Mouse (Mus musculus) CH12.LX (cell line): ENCODE measurements around the gene Btbd1. TPM values are rescaled to one million over a fixed set of nuclear protein-coding genes. Genes with fewer than 3 reads are reported as not detected.

ENCODE experiments used
- DNase-seq: peaks from one replicate; pipeline ENCODE4 v3.0.0-alpha.2; 2013; ENCODE audit errors: extremely low read depth
- H3K27ac ChIP-seq: 2 replicates; pipeline ENCODE4 v1.5.1; 2012; ENCODE audit warnings: low read depth, mild to moderate bottlenecking, control low read depth, moderate library complexity; ENCODE audit not compliant: insufficient read depth
- H3K27me3 ChIP-seq: replicated peaks from 2 replicates; pipeline ENCODE3; 2012; ENCODE audit warnings: inconsistent platforms
- H3K36me3 ChIP-seq, 2 experiments: replicated peaks in 1 of 2; 2 replicates each; pipeline versions ENCODE3 to v1.6.1; 2012; ENCODE audit warnings: inconsistent platforms in 1 of 2, low read length in 1 of 2, mild to moderate bottlenecking in 1 of 2, mixed read lengths in 1 of 2, moderate library complexity in 1 of 2; ENCODE audit not compliant: control insufficient read depth in 1 of 2, insufficient read depth in 1 of 2
- H3K4me1 ChIP-seq, 2 experiments: 2 replicates each; pipeline ENCODE4 v1.6.1; 2012; ENCODE audit warnings: inconsistent platforms in 1 of 2, moderate library complexity in 1 of 2; ENCODE audit not compliant: insufficient read depth in 2 of 2, control insufficient read depth in 1 of 2
- H3K4me2 ChIP-seq: 2 replicates; pipeline ENCODE4 v1.6.1; 2012; ENCODE audit warnings: low read depth, mild to moderate bottlenecking, control low read depth; ENCODE audit not compliant: poor library complexity, insufficient read depth, severe bottlenecking
- H3K4me3 ChIP-seq, 3 experiments: fragments of 150-350 bp in 1 of 3; sonication (generic) in 1 of 3; replicated peaks in 1 of 3; 2 replicates each; pipeline versions ENCODE3 to v1.5.1; 2011 to 2012; ENCODE audit warnings: low read depth in 2 of 3, low read length in 2 of 3, mild to moderate bottlenecking in 2 of 3, moderate library complexity in 2 of 3, control low read depth in 1 of 3, improper control_type of control experiment in 1 of 3, inconsistent platforms in 1 of 3, mixed read lengths in 1 of 3; ENCODE audit not compliant: poor library complexity in 1 of 3
- H3K79me2 ChIP-seq: replicated peaks from 2 replicates; pipeline ENCODE4 v1.6.1; 2012; ENCODE audit warnings: mild to moderate bottlenecking, moderate library complexity; ENCODE audit not compliant: control insufficient read depth, poor library complexity, insufficient read depth, severe bottlenecking; ENCODE audit errors: extremely low read depth
- H3K9ac ChIP-seq: 2 replicates; pipeline ENCODE4 v1.6.1; 2012; ENCODE audit warnings: low read depth, mild to moderate bottlenecking, control low read depth, moderate library complexity; ENCODE audit not compliant: insufficient read depth
- H3K9me3 ChIP-seq: replicated peaks from 2 replicates; pipeline ENCODE3; 2012; ENCODE audit warnings: low read length, inconsistent platforms, mixed read lengths
- EP300 ChIP-seq: IDR thresholded peaks from 2 replicates; pipeline ENCODE4 v1.6.1; 2011; ENCODE audit warnings: low read length, improper control_type of control experiment
- HCFC1 ChIP-seq: IDR thresholded peaks from 2 replicates; pipeline ENCODE4 v1.6.1; 2012; ENCODE audit warnings: low read depth, mild to moderate bottlenecking, inconsistent platforms, low read length, improper control_type of control experiment
- MAX ChIP-seq: IDR thresholded peaks from 2 replicates; pipeline ENCODE4 v1.6.1; 2011; ENCODE audit warnings: low read length, improper control_type of control experiment
- MEF2A ChIP-seq: IDR thresholded peaks from 2 replicates; pipeline ENCODE4 v1.6.1; 2014; ENCODE audit warnings: low read depth, mild to moderate bottlenecking, inconsistent platforms, low read length, improper control_type of control experiment, borderline replicate concordance
- SIN3A ChIP-seq: IDR thresholded peaks from 2 replicates; pipeline ENCODE4 v1.6.1; 2012; ENCODE audit warnings: low read length, improper control_type of control experiment, inconsistent platforms
- dilution Hi-C: fragments of 300-500 bp; cut with MboI; formaldehyde crosslinking; loops from 2 replicates; pipeline ENCODE4 v1.14.3; 2020; ENCODE audit warnings: low sequenced_read_pairs; ENCODE audit not compliant: extremely low pct_unique_long_range_greater_than_20kb, extremely low pct_ligation_motif_present
- in situ Hi-C: fragments of 300-500 bp; cut with MboI; formaldehyde crosslinking; loops from 3 replicates; pipeline ENCODE4 v1.14.3; 2019; ENCODE audit warnings: low sequenced_read_pairs, low pct_ligation_motif_present, low pct_unique_long_range_greater_than_20kb, mixed read lengths
- polyA plus RNA-seq: library from polyadenylated mRNA; unstranded; fragments of >175 nt; gene quantifications from 2 replicates; pipeline ENCODE4 v1.2.1, GENCODE M21; 2012; ENCODE audit warnings: low read depth; ENCODE audit not compliant: insufficient read length
- total RNA-seq, 2 experiments: library from RNA; depleted of rRNA; stranded (reverse); fragments of 300-350 nt in 1 of 2; fragments of >200 nt in 1 of 2; gene quantifications; 2 replicates each; pipeline ENCODE4 v1.2.3; 2012 to 2014

Gene Btbd1
- total and polyA plus RNA-seq, 3 experiments, result 45.8 to 88.8 (median 67.1) TPM

DNA sequence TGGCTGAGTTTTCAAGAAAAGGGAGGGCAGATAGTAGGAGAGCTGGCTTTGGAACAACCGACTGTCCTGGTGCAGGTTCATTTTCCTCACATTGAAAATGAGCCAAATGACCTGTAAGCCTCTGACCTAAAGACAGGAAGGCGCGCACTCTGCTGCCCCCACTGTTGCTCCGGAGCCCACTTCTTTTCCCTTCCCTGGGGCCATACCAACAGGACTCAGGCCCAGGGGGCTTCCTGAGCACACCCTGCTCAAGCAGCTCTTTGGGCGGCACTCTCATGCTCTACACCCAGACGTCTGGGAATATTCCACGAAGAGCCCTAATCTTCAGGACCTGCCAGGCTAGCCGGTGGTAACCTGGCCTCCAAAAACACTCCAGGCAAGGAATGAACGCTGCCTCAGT is 29.0 kb upstream of the Btbd1 start:
- TF ChIP-seq MEF2A, result no peak
- Histone ChIP-seq H3K27me3 (peaks cover 14% of the 10 kb centered on the region), H3K9me3 (no peaks in the 10 kb centered on the region), H3K4me3 (no peak overlapping the region), H3K4me1 (peaks cover 18 to 45% of the 10 kb centered on the region in 2 experiments), H3K27ac (no peak overlapping the region), H3K4me2 (no peak overlapping the region), H3K79me2 (no peaks in the 10 kb centered on the region), H3K9ac (no peak overlapping the region), H3K36me3 (no peaks in the 10 kb centered on the region)
- no peak for DNase-seq
- dilution Hi-C loops, result no loop called here
- in situ Hi-C loops, result no loop called here

DNA sequence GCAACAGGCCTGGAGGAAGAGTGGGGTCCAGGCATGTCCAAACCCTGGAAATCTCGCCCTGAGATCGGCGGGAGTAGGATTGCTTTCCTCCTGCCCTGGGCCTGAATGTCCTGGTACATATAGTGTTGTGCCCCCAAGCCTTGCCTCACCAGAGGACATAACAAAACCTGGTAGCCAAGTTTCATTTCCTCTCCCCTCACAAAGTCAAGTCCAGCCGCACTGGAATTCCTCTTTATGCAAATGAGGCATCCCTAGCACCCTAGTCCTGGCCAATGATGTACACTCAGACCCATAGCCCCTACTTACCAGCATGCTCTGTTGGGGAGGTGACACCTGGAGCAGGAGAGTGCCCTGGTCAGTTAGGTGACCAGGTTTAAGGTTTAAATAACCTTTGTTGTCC is 27.0 kb upstream of the Btbd1 start:
- no peak for DNase-seq
- Histone ChIP-seq H3K4me2 (no peak overlapping the region), H3K9ac (no peak overlapping the region), H3K9me3 (no peaks in the 10 kb centered on the region), H3K27ac (no peak overlapping the region), H3K4me3 (no peak overlapping the region), H3K4me1 (peaks cover 18 to 27% of the 10 kb centered on the region in 2 experiments), H3K27me3 (peaks cover 14% of the 10 kb centered on the region), H3K79me2 (no peaks in the 10 kb centered on the region), H3K36me3 (no peaks in the 10 kb centered on the region)
- in situ Hi-C loops, result no loop called here
- dilution Hi-C loops, result no loop called here
- no peak for TF ChIP-seq MAX
- TF ChIP-seq EP300, result peak; percentile 27; the same call in 1 of the 2 replicates

DNA sequence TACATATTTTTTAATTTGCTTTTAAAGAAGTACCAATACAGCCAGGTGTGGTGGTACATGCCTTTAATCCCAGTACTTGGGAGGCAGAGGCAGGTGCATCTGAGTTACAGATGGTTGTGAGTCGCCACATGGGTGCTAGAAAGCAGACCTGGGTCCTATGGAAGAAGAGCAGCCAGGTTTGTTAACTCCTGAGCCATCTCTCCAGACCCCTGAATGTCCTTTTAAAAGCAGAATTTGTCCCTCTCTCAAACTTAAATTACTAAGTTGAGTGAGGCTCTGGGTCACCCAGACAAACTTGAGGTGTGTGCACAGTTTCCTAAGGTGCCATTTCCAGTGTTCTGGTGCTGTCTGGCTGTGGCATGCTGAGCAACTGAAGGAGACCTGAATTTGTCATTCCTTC is 26.5 kb upstream of the Btbd1 start, which contains the start of gene Gm10160:
Gene Gm10160, minus strand, starts transcription at position 101 of the 400 bp plus-strand sequence.
- DNase-seq, result no peak
- in situ Hi-C loops, result no loop called here
- Histone ChIP-seq H3K27me3 (peaks cover 14% of the 10 kb centered on the region), H3K9ac (no peak within 1 kb of the TSS), H3K79me2 (no peaks in the 10 kb centered on the region), H3K9me3 (no peaks in the 10 kb centered on the region), H3K36me3 (no peaks in the 10 kb centered on the region), H3K4me1 (peaks cover 13 to 22% of the 10 kb centered on the region in 2 experiments), H3K4me3 (no peak within 1 kb of the TSS), H3K4me2 (no peak within 1 kb of the TSS)
- dilution Hi-C loops, result no loop called here
- no peak for TF ChIP-seq SIN3A
- TF ChIP-seq, all 38 proteins: peak for 0
- H3K27ac ChIP-seq, result no peak within 1 kb of the TSS

DNA sequence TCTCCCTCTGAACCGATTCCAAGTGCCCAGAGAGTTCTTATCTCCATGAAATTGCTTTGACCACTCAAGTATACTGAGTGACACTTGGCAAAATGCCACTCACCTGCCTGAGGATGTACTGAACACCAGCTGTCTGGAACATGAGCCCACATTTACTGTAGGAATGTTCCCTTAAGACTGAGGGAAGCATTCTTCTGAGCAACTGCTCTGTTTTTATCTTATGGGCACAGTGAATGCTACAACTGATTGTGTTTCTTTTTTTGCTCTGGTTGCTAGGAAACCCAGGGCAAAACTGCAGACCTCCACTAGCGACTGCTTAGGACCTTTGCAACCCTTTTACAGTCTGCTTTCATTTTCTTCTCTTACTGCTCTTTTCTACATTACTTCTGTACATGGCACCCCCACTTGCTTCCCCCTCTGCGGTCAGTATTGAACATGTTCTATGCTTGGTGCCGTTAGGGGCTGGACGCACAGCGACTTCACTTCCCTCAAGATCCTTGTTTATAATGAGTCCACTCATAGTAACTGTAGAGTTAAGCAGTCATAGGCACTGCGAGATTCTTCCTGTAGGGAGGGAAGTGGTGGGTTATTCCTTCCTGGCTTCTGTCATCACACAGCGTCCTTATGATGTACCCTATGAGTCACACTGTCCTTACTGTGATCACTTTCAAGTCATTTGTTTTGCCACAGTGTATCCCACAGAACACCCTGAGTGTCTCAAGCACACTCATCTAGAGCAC is 25.5 kb upstream of the Btbd1 start:
- in situ Hi-C loops (no loop called here), dilution Hi-C loops (no loop called here)
- Histone ChIP-seq H3K27me3 (peaks cover 14% of the 10 kb centered on the region), H3K9ac (no peak overlapping the region), H3K79me2 (no peaks in the 10 kb centered on the region), H3K4me1 (peaks cover 6 to 19% of the 10 kb centered on the region in 2 experiments; a peak in 3 of 4 replicates), H3K4me2 (no peak overlapping the region), H3K27ac (no peak overlapping the region), H3K4me3 (no peak overlapping the region), H3K36me3 (no peaks in the 10 kb centered on the region), H3K9me3 (no peaks in the 10 kb centered on the region)
- no peak for TF ChIP-seq HCFC1
- DNase-seq, result no peak
